Mouse (Mus musculus): Measurements from ENCODE around the gene Ahr. TPM values are rescaled to one million over a fixed set of nuclear protein-coding genes. Genes with fewer than 3 reads are reported as not detected.
A peak's percentile ranks its signal among the peaks of the same experiment; 100 is the strongest.

Ahr gene
- total and polyA plus RNA-seq, 2 experiments from 2014 or later = 1.8 to 6.6 TPM

GRCm38 (mm10) chr12:35534114-35534753, 604 bp downstream of the Ahr start:
- peak overlapping the region; percentile 69 for H3K9ac ChIP-seq (replicated peaks; ENCODE audit: low read depth, low read length)
- no peak for DNase-seq (ENCODE audit: low spot score)
- no peak for TF ChIP-seq CTCF (IDR thresholded peaks at IDR 0.05; ENCODE audit: low read depth)
- H3K9me3 ChIP-seq (replicated peaks; ENCODE audit: control insufficient read depth, low read length) = no peaks in the 10 kb centered on the region
- peaks cover 3% of the 10 kb centered on the region; the same call in 1 of the 2 replicates for H3K27me3 ChIP-seq (ENCODE audit: control insufficient read depth, insufficient read depth, low read length)
- peak overlapping the region; percentile 100 for H3K4me2 ChIP-seq (ENCODE audit: low read depth, low read length)
- H3K4me3 ChIP-seq (ENCODE audit: low read depth, low read length) = peak overlapping the region; percentile 91
- peak; percentile 44 for ATAC-seq (ENCODE audit: insufficient read depth, low read depth)
- H3K36me3 ChIP-seq (replicated peaks; ENCODE audit: control insufficient read depth, insufficient read depth, low read length) = no peaks in the 10 kb centered on the region
- peaks cover 3% of the 10 kb centered on the region; the same call in 1 of the 2 replicates for H3K4me1 ChIP-seq (ENCODE audit: control insufficient read depth, insufficient read depth)
- under 1% methylated on average over 44 of the region's 49 CpGs for WGBS
- no peak overlapping the region for H3K27ac ChIP-seq (ENCODE audit: low read depth)

- H3K4me3 ChIP-seq (ENCODE audit: low read depth, low read length) = peak overlapping the region; percentile 91
- H3K27ac ChIP-seq (ENCODE audit: low read depth) = no peak overlapping the region
- H3K9me3 ChIP-seq (replicated peaks; ENCODE audit: control insufficient read depth, low read length) = no peaks in the 10 kb centered on the region
- peak overlapping the region; percentile 69; the same call in 1 of the 2 replicates for H3K9ac ChIP-seq (replicated peaks; ENCODE audit: low read depth, low read length)
- H3K4me2 ChIP-seq (ENCODE audit: low read depth, low read length) = peak overlapping the region; percentile 100
- peaks cover 3% of the 10 kb centered on the region; the same call in 1 of the 2 replicates for H3K27me3 ChIP-seq (ENCODE audit: control insufficient read depth, insufficient read depth, low read length)
- ATAC-seq (ENCODE audit: insufficient read depth, low read depth) (no peak), DNase-seq (ENCODE audit: low spot score) (no peak)
- H3K4me1 ChIP-seq (ENCODE audit: control insufficient read depth, insufficient read depth) = peaks cover 3% of the 10 kb centered on the region; the same call in 1 of the 2 replicates
- TF ChIP-seq EP300 (IDR thresholded peaks at IDR 0.05; ENCODE audit: low read depth) (no peak), CTCF (IDR thresholded peaks at IDR 0.05; ENCODE audit: low read depth) (no peak)
- H3K36me3 ChIP-seq (replicated peaks; ENCODE audit: control insufficient read depth, insufficient read depth, low read length) = no peaks in the 10 kb centered on the region
Measured at GRCm38 (mm10) chr12:35533748-35534113, 1.1 kb downstream of the Ahr start.

- WGBS = 61% methylated on average over 5 of the region's 5 CpGs
- Histone ChIP-seq H3K4me3 (ENCODE audit: low read depth, low read length) (peak overlapping the region; percentile 91), H3K9ac (replicated peaks; ENCODE audit: low read depth, low read length) (no peak overlapping the region)
Measured at GRCm38 (mm10) chr12:35533133-35533532, 1.7 kb downstream of the Ahr start.

GRCm38 (mm10) chr12:35532151-35532550, 2.7 kb downstream of the Ahr start:
- no peak overlapping the region for H3K4me3 ChIP-seq (ENCODE audit: low read depth, low read length)
- no peaks in the 10 kb centered on the region for H3K36me3 ChIP-seq (replicated peaks; ENCODE audit: control insufficient read depth, insufficient read depth, low read length)
- peak; percentile 54 for DNase-seq (ENCODE audit: low spot score)
- H3K9me3 ChIP-seq (replicated peaks; ENCODE audit: control insufficient read depth, low read length) = no peaks in the 10 kb centered on the region
- H3K9ac ChIP-seq (replicated peaks; ENCODE audit: low read depth, low read length) = no peak overlapping the region
- H3K4me2 ChIP-seq (ENCODE audit: low read depth, low read length) = peak overlapping the region; percentile 100; the same call in 1 of the 2 replicates
- H3K27me3 ChIP-seq (ENCODE audit: control insufficient read depth, insufficient read depth, low read length) = peaks cover 3% of the 10 kb centered on the region; the same call in 1 of the 2 replicates
- 14% methylated on average over 5 of the region's 5 CpGs for WGBS
- peaks cover 3% of the 10 kb centered on the region; the same call in 1 of the 2 replicates for H3K4me1 ChIP-seq (ENCODE audit: control insufficient read depth, insufficient read depth)
- ATAC-seq (ENCODE audit: insufficient read depth, low read depth) = no peak
- TF ChIP-seq EP300 (IDR thresholded peaks at IDR 0.05; ENCODE audit: low read depth) (no peak), CTCF (IDR thresholded peaks at IDR 0.05; ENCODE audit: low read depth) (peak; percentile 57)
- no peak overlapping the region for H3K27ac ChIP-seq (ENCODE audit: low read depth)

More at GRCm38 (mm10) chr12:35533133-35533532, 1.7 kb downstream of the Ahr start:
- TF ChIP-seq EP300 (IDR thresholded peaks at IDR 0.05; ENCODE audit: low read depth) (no peak), CTCF (IDR thresholded peaks at IDR 0.05; ENCODE audit: low read depth) (no peak)
- H3K36me3 ChIP-seq (replicated peaks; ENCODE audit: control insufficient read depth, insufficient read depth, low read length) = no peaks in the 10 kb centered on the region
- no peak for DNase-seq (ENCODE audit: low spot score)
- H3K4me1 ChIP-seq (ENCODE audit: control insufficient read depth, insufficient read depth) = peaks cover 3% of the 10 kb centered on the region; the same call in 1 of the 2 replicates
- H3K27ac ChIP-seq (ENCODE audit: low read depth) = no peak overlapping the region
- H3K27me3 ChIP-seq (ENCODE audit: control insufficient read depth, insufficient read depth, low read length) = peaks cover 3% of the 10 kb centered on the region; the same call in 1 of the 2 replicates
- ATAC-seq (ENCODE audit: insufficient read depth, low read depth) = no peak
- H3K4me2 ChIP-seq (ENCODE audit: low read depth, low read length) = peak overlapping the region; percentile 100
- no peaks in the 10 kb centered on the region for H3K9me3 ChIP-seq (replicated peaks; ENCODE audit: control insufficient read depth, low read length)

- Histone ChIP-seq H3K9me3 (replicated peaks; ENCODE audit: control insufficient read depth, low read length) (no peaks in the 10 kb centered on the region), H3K36me3 (replicated peaks; ENCODE audit: control insufficient read depth, insufficient read depth, low read length) (no peaks in the 10 kb centered on the region), H3K27me3 (ENCODE audit: control insufficient read depth, insufficient read depth, low read length) (peaks cover 3% of the 10 kb centered on the region; the same call in 1 of the 2 replicates), H3K4me3 (ENCODE audit: low read depth, low read length) (no peak overlapping the region), H3K4me1 (ENCODE audit: control insufficient read depth, insufficient read depth) (peaks cover 3% of the 10 kb centered on the region; the same call in 1 of the 2 replicates), H3K27ac (ENCODE audit: low read depth) (no peak overlapping the region), H3K9ac (replicated peaks; ENCODE audit: low read depth, low read length) (no peak overlapping the region), H3K4me2 (ENCODE audit: low read depth, low read length) (no peak overlapping the region)
- no peak for ATAC-seq (ENCODE audit: insufficient read depth, low read depth)
- no peak for TF ChIP-seq EP300 (IDR thresholded peaks at IDR 0.05; ENCODE audit: low read depth)
- no peak for TF ChIP-seq CTCF (IDR thresholded peaks at IDR 0.05; ENCODE audit: low read depth)
- DNase-seq (ENCODE audit: low spot score) = no peak
Measured at GRCm38 (mm10) chr12:35530587-35530986, 4.3 kb downstream of the Ahr start.
